Mouse (Mus musculus): Measurements from ENCODE around the gene Timm10. TPM values are rescaled to one million over a fixed set of nuclear protein-coding genes. Genes with fewer than 3 reads are reported as not detected.

Gene Timm10
- polyA plus RNA-seq, 1 experiment, result 102 TPM

DNA sequence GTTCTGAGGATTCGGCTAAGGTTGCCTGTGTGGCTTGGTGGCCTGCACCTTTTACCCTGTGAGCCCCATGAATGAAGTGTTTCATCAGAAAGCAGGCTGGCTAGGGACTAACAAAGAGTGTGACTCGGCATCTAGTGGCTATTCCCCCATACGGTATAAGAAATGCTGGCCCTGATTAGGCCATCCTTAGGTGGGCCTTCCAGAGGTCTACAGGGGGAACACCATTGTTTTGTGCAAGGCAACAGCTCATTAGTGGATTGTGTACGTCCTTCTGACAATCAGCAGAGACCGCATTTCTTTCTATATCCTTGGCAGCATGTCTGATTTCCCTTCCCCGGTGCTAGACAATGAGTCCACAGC, 16.3 kb upstream of the Timm10 start:
- no peak for TF ChIP-seq MAX (IDR thresholded peaks at IDR 0.05; ENCODE audit: low read depth)
- no peak for TF ChIP-seq SRF (IDR thresholded peaks at IDR 0.05; ENCODE audit: control insufficient read depth, insufficient read length, low read depth)
- no peak for TF ChIP-seq TCF12 (IDR thresholded peaks at IDR 0.05; ENCODE audit: insufficient read depth, poor library complexity, severe bottlenecking)
- no peak for TF ChIP-seq POLR2A (IDR thresholded peaks at IDR 0.05; ENCODE audit: insufficient read length, low read depth)
- TF ChIP-seq USF1 (IDR thresholded peaks at IDR 0.05; ENCODE audit: low read depth), result no peak
- TF ChIP-seq MYOG (IDR thresholded peaks at IDR 0.05; ENCODE audit: control insufficient read depth in 1 of 3, insufficient read depth in 1 of 3, insufficient read length in 2 of 3, low read depth in 2 of 3), result no peak
- TF ChIP-seq MYOD1 (IDR thresholded peaks at IDR 0.05; ENCODE audit: control insufficient read depth in 1 of 3, insufficient read length in 2 of 3, low read depth in 2 of 3), result no peak
- TF ChIP-seq CEBPB (IDR thresholded peaks at IDR 0.05; ENCODE audit: insufficient read depth, poor library complexity, severe bottlenecking), result no peak
- Histone ChIP-seq H3K4me3 (no peak overlapping the region), H3ac (ENCODE audit: control insufficient read depth, insufficient read length) (no peak overlapping the region)

DNA sequence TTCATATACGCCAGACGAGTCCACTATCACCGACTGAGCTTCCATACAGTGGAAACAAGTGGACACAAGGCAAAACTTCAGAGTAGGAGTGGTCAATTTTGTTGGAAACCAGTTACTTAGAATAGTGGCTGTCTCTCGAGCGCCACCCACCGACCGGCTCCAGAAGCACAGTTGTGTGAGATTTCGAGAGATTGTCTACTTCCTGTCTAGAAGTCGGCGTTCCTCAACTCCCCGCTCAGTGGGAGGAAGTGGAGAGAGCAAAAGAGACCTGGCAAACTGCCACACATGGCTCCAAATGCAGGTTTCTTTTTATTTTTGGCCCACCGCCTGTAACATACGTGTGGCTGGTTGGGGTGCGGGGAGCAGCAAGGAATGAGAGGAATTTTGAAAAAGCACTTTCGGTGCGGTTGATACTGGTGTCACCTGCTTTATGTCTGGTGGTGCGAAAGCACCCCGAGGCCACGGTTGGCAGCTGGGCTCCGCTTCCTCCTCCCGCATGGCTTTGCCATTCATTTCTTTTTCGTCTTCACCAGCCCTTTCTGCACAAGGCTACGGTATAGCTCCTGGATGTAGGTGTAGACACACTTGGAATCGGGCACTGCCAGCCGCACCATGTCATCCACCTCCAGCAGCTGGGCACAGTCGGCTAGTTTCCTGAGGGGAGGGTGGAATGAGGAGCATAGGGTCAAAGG, 15.8 kb upstream of the Timm10 start:
- Histone ChIP-seq H3K4me3 (no peak overlapping the region), H3K36me3 (ENCODE audit: control insufficient read depth, insufficient read depth) (no peaks in the 10 kb centered on the region), H3K79me2 (ENCODE audit: control insufficient read depth, insufficient read depth) (no peaks in the 10 kb centered on the region), H3ac (ENCODE audit: control insufficient read depth, insufficient read length) (no peak overlapping the region), H3K4me2 (ENCODE audit: low read depth) (peak overlapping the region; percentile 62), H3K27me3 (ENCODE audit: control insufficient read depth, insufficient read depth, insufficient read length) (no peaks in the 10 kb centered on the region)
- TF ChIP-seq MYOD1 (IDR thresholded peaks at IDR 0.05; ENCODE audit: control insufficient read depth in 1 of 3, insufficient read length in 2 of 3, low read depth in 2 of 3), result no peak
- no peak for TF ChIP-seq E2F4 (IDR thresholded peaks at IDR 0.05; ENCODE audit: insufficient read depth)
- TF ChIP-seq MAX (IDR thresholded peaks at IDR 0.05; ENCODE audit: low read depth), result no peak
- TF ChIP-seq CEBPB (IDR thresholded peaks at IDR 0.05; ENCODE audit: insufficient read depth, poor library complexity, severe bottlenecking), result no peak
- no peak for TF ChIP-seq POLR2AphosphoS2 (IDR thresholded peaks at IDR 0.05; ENCODE audit: insufficient read length, low read depth)
- no peak for TF ChIP-seq POLR2A (IDR thresholded peaks at IDR 0.05; ENCODE audit: insufficient read length, low read depth)
- TF ChIP-seq TCF12 (IDR thresholded peaks at IDR 0.05; ENCODE audit: insufficient read depth, poor library complexity, severe bottlenecking), result no peak
- TF ChIP-seq TCF3 (IDR thresholded peaks at IDR 0.05; ENCODE audit: insufficient read length, low read depth), result no peak
- no peak for TF ChIP-seq MYOG (IDR thresholded peaks at IDR 0.05; ENCODE audit: control insufficient read depth in 1 of 3, insufficient read depth in 1 of 3, insufficient read length in 2 of 3, low read depth in 2 of 3)
- TF ChIP-seq REST (IDR thresholded peaks at IDR 0.05; ENCODE audit: insufficient read depth, insufficient read length), result no peak
- TF ChIP-seq SRF (IDR thresholded peaks at IDR 0.05; ENCODE audit: control insufficient read depth, insufficient read length, low read depth), result no peak
- TF ChIP-seq USF1 (IDR thresholded peaks at IDR 0.05; ENCODE audit: low read depth), result no peak

More for the DNA sequence above, 16.3 kb upstream of the Timm10 start:
- Histone ChIP-seq H3K27me3 (ENCODE audit: control insufficient read depth, insufficient read depth, insufficient read length) (no peaks in the 10 kb centered on the region), H3K36me3 (ENCODE audit: control insufficient read depth, insufficient read depth) (no peaks in the 10 kb centered on the region), H3K79me2 (ENCODE audit: control insufficient read depth, insufficient read depth) (no peaks in the 10 kb centered on the region), H3K4me2 (ENCODE audit: low read depth) (no peak overlapping the region)

DNA sequence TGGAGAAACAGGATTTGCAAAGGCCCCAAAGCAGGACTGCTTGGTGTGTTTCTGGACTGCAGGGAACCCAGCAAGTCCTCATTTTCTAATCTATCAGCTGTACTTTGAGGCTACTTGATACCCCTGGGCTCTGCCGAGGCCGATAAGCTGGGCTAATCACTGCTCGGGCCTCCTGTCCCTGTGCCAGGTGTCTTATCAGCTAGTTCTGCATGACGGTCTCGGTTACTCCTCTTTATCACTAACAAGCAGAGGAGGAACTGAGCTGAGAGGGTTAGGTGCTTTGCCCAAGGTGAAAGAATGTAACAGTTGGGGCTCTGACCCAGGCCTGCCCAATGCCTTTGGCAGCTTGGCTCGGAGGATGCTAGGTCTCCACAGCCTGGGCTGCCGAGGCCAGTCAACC, 14.9 kb upstream of the Timm10 start:
- no peak overlapping the region for H3K4me3 ChIP-seq
- no peak overlapping the region for H3ac ChIP-seq (ENCODE audit: control insufficient read depth, insufficient read length)
- H3K36me3 ChIP-seq (ENCODE audit: control insufficient read depth, insufficient read depth), result no peaks in the 10 kb centered on the region
- no peaks in the 10 kb centered on the region for H3K79me2 ChIP-seq (ENCODE audit: control insufficient read depth, insufficient read depth)
- TF ChIP-seq POLR2AphosphoS2 (IDR thresholded peaks at IDR 0.05; ENCODE audit: insufficient read length, low read depth), result no peak
- TF ChIP-seq TCF3 (IDR thresholded peaks at IDR 0.05; ENCODE audit: insufficient read length, low read depth), result no peak
- no peak for TF ChIP-seq MYOD1 (IDR thresholded peaks at IDR 0.05; ENCODE audit: control insufficient read depth in 1 of 3, insufficient read length in 2 of 3, low read depth in 2 of 3)
- no peak for TF ChIP-seq SRF (IDR thresholded peaks at IDR 0.05; ENCODE audit: control insufficient read depth, insufficient read length, low read depth)
- TF ChIP-seq MYOG (IDR thresholded peaks at IDR 0.05; ENCODE audit: control insufficient read depth in 1 of 3, insufficient read depth in 1 of 3, insufficient read length in 2 of 3, low read depth in 2 of 3), result no peak
- TF ChIP-seq CEBPB (IDR thresholded peaks at IDR 0.05; ENCODE audit: insufficient read depth, poor library complexity, severe bottlenecking), result no peak
- no peak for TF ChIP-seq MAX (IDR thresholded peaks at IDR 0.05; ENCODE audit: low read depth)
- TF ChIP-seq E2F4 (IDR thresholded peaks at IDR 0.05; ENCODE audit: insufficient read depth), result no peak
- TF ChIP-seq TCF12 (IDR thresholded peaks at IDR 0.05; ENCODE audit: insufficient read depth, poor library complexity, severe bottlenecking), result no peak
- no peaks in the 10 kb centered on the region for H3K27me3 ChIP-seq (ENCODE audit: control insufficient read depth, insufficient read depth, insufficient read length)
- no peak overlapping the region for H3K4me2 ChIP-seq (ENCODE audit: low read depth)

DNA sequence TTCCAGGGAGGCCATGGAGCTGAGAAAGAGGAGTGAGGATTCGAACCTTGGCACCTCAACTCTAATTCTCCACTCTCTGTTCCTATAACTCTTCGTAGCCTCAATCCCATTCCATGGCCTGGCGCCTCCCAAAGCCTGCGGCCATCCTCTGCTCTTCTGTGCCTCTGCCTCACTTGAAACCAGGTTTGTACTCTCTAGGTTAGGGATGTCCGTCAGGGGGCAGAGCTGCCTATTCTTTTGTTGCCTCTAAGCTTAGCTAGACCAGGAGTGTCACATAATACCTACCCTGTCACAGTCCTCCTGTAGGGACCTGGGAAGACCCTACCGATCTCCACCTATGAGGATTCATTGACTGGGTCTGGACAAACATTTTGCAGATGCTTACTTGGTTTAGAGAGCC, 14.1 kb upstream of the Timm10 start:
- Histone ChIP-seq H3ac (ENCODE audit: control insufficient read depth, insufficient read length) (no peak overlapping the region), H3K27me3 (ENCODE audit: control insufficient read depth, insufficient read depth, insufficient read length) (no peaks in the 10 kb centered on the region), H3K4me3 (no peak overlapping the region), H3K79me2 (ENCODE audit: control insufficient read depth, insufficient read depth) (no peaks in the 10 kb centered on the region), H3K4me2 (ENCODE audit: low read depth) (no peak overlapping the region), H3K36me3 (ENCODE audit: control insufficient read depth, insufficient read depth) (no peaks in the 10 kb centered on the region)
- TF ChIP-seq SRF (IDR thresholded peaks at IDR 0.05; ENCODE audit: control insufficient read depth, insufficient read length, low read depth) (no peak), POLR2AphosphoS2 (IDR thresholded peaks at IDR 0.05; ENCODE audit: insufficient read length, low read depth) (no peak), POLR2A (IDR thresholded peaks at IDR 0.05; ENCODE audit: insufficient read length, low read depth) (no peak), TCF12 (IDR thresholded peaks at IDR 0.05; ENCODE audit: insufficient read depth, poor library complexity, severe bottlenecking) (no peak), MYOG (IDR thresholded peaks at IDR 0.05; ENCODE audit: control insufficient read depth in 1 of 3, insufficient read depth in 1 of 3, insufficient read length in 2 of 3, low read depth in 2 of 3) (no peak)

DNA sequence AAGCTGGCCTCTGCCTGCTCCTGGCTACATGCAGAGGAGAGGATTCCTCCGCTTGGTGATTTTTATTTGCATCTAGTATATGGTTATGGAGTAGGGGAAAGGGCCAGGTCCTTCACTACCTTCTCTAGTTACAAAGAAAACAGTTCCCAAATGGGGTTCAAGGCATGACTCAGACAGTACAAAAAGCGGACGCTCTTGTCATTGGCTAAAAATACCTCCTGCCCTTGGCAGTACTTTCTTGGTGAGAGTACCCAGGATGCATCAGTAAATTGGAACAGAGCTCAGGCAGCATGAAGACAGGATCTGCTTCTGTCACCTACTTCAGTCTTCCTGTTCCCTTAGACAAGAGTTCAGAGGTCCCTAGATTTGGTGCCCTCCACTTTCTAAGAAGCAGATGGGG, 6.9 kb upstream of the Timm10 start:
- Histone ChIP-seq H3K36me3 (ENCODE audit: control insufficient read depth, insufficient read depth) (no peaks in the 10 kb centered on the region), H3ac (ENCODE audit: control insufficient read depth, insufficient read length) (no peak overlapping the region), H3K27me3 (ENCODE audit: control insufficient read depth, insufficient read depth, insufficient read length) (no peaks in the 10 kb centered on the region), H3K4me3 (no peak overlapping the region), H3K79me2 (ENCODE audit: control insufficient read depth, insufficient read depth) (no peaks in the 10 kb centered on the region), H3K4me2 (ENCODE audit: low read depth) (peak overlapping the region; percentile 68)
- TF ChIP-seq POLR2A (IDR thresholded peaks at IDR 0.05; ENCODE audit: insufficient read length, low read depth) (no peak), MAX (IDR thresholded peaks at IDR 0.05; ENCODE audit: low read depth) (no peak), TCF12 (IDR thresholded peaks at IDR 0.05; ENCODE audit: insufficient read depth, poor library complexity, severe bottlenecking) (no peak), SRF (IDR thresholded peaks at IDR 0.05; ENCODE audit: control insufficient read depth, insufficient read length, low read depth) (no peak), E2F4 (IDR thresholded peaks at IDR 0.05; ENCODE audit: insufficient read depth) (no peak), REST (IDR thresholded peaks at IDR 0.05; ENCODE audit: insufficient read depth, insufficient read length) (no peak), MYOD1 (IDR thresholded peaks at IDR 0.05; ENCODE audit: control insufficient read depth in 1 of 3, insufficient read length in 2 of 3, low read depth in 2 of 3) (no peak), USF1 (IDR thresholded peaks at IDR 0.05; ENCODE audit: low read depth) (no peak), POLR2AphosphoS2 (IDR thresholded peaks at IDR 0.05; ENCODE audit: insufficient read length, low read depth) (no peak), TCF3 (IDR thresholded peaks at IDR 0.05; ENCODE audit: insufficient read length, low read depth) (no peak), MYOG (IDR thresholded peaks at IDR 0.05; ENCODE audit: control insufficient read depth in 1 of 3, insufficient read depth in 1 of 3, insufficient read length in 2 of 3, low read depth in 2 of 3) (no peak), CEBPB (IDR thresholded peaks at IDR 0.05; ENCODE audit: insufficient read depth, poor library complexity, severe bottlenecking) (no peak)
